Mouse (Mus musculus) left cerebral cortex, adult 8-10 months (tissue): Measurements from ENCODE around the gene Polr2f. TPM values are rescaled to one million over a fixed set of nuclear protein-coding genes. Genes with fewer than 3 reads are reported as not detected.

Source experiments
- DNase-seq, 2 experiments: peaks; one replicate each; pipeline ENCODE4 v3.0.0; 2022; ENCODE audit warnings: low spot score in 2 of 2
- total RNA-seq, 4 experiments: library from RNA; stranded (reverse); gene quantifications; 2 replicates each; pipeline ENCODE4 v1.2.4; 2022

Gene Polr2f
- total RNA-seq, result 100 to 1,000 TPM in 2 of 4 experiments, 10 to 100 TPM in 2; 83.7 to 108 (median 99.6) TPM

DNA sequence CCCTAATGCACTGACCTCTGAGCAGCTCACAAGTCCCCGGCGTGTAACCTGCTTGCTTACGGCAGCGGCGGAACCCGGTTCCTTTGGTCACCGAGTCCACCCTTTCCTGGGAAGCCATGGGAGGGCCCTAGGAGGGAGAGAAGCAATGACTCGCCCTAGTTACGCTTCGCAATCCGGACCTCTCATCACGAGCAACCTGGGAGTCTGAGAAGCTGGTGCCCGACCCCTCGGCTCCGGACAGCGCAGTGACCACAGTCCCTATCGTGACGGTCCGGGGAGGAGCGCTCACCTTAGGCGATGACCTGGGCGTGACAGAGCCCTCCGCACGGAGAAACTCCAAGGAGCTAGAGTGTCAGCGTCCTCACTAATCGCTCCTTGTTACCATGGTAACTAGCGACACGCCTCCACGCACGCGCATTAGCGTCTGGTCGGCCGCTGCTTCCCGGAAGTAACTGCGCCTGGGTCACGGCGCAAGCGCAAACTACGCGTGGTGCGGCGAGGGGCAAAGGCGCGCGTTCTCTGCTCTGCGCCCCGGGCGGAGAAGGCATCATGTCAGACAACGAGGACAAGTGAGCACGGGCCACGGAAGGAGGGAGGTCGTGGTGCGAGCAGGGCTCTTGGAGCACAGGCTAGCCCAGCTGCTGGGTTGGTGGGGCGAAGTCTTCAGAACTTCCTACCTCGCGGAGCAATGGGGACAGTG lies at the start of gene Polr2f, which contains the start of gene 1700088E04Rik:
TSS of gene Polr2f (plus strand) at position 144 of the 700 bp plus-strand sequence.
TSS of gene 1700088E04Rik (minus strand) at position 388 of the 700 bp plus-strand sequence.
- DNase-seq, result peak; percentile 90 to 95

- no peak for DNase-seq
Observed at GRCm38 (mm10) chr15:79092284-79092683, 48.5 kb upstream of the Polr2f start.

- no peak for DNase-seq
Observed at GRCm38 (mm10) chr15:79093083-79093839, 47.5 kb upstream of the Polr2f start.

DNA sequence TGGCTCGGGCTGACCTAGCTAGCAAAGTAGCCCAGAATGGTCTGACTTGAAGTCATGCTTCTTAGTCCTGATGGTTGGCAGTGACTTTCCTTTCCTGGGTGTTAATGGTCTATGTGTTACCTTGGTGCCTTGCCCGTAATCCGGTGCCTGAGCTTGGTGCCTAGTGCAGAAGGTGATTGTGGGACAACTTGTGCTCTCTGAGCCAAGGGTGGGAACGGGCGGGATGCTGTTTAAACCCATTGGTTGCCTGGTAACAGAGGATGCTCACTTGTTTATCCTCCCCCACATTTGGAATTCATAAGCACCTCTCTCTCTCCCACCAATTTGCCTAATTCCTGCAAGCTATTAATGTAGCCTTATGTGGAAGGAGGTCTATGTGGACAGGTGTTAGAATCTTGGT lies 45.3 kb upstream of the Polr2f start:
- no peak for DNase-seq

DNA sequence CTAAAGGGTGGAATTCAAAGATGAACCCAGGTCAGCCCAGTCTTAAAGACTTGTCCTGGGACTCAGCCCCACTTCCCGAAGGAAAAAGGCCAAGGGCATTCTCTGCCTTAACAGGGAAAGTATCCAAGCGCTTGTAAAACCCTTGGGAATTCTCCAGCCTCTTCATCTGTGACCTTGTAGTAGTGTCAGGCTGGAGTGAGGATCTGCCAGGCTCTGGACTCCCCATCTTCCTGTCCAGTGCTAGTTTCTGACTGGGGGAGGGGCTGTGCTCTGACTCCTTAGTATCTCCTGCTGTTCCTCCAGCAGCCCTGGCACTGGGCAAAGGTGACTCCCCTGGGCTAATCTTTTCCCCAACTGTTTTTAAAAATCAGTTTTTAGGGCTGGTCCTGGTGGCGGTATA lies 44.3 kb upstream of the Polr2f start:
- DNase-seq, result no peak

- no peak for DNase-seq
Observed at GRCm38 (mm10) chr15:79097135-79097534, 43.7 kb upstream of the Polr2f start.

DNA sequence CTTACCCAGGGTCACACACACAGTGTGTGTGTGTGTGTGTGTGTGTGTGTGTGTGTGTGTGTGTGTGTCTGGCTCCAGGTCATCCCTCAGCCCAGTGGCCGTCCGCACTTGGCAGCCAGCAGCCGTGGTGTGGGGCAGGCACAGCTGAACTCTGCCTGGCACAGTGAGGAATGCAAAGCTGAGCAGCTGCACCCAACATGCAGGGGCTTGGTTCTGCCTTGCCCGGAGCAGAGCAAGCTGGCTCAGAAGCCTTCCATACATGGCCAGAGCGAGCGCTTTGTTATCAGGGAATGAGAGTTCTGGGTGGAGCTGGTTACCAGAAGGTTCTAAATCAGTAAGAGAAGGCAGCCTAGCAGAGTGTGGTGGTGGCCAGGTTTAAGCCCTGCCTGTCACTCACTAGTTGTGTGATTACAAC lies 43.2 kb upstream of the Polr2f start:
- peak; percentile 31 to 72 for DNase-seq

- DNase-seq, result no peak
Observed at GRCm38 (mm10) chr15:79098220-79098619, 42.6 kb upstream of the Polr2f start.

DNA sequence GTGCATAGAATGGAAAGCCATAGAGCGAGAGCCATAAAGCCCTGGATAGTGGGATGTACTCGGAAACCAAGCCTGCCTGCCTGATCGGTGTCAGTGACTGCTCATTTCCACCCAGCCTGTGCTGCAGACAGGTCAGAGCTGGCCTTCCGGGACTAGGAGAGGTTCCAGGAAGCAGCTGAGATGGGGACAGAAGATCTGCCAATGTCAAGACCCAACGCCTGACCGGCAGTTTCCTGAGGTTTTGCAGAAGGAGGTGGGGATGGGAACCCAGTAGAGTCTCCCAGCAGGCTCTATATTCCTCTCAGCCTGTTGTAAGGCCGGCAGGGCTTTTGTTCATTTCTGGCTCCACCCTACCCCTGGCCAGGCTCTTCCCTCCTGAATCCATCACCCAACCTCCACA lies 41.9 kb upstream of the Polr2f start:
- no peak for DNase-seq

- no peak for DNase-seq
Observed at GRCm38 (mm10) chr15:79099456-79099855, 41.4 kb upstream of the Polr2f start.

- no peak for DNase-seq
Observed at GRCm38 (mm10) chr15:79100391-79100790, 40.4 kb upstream of the Polr2f start.

DNA sequence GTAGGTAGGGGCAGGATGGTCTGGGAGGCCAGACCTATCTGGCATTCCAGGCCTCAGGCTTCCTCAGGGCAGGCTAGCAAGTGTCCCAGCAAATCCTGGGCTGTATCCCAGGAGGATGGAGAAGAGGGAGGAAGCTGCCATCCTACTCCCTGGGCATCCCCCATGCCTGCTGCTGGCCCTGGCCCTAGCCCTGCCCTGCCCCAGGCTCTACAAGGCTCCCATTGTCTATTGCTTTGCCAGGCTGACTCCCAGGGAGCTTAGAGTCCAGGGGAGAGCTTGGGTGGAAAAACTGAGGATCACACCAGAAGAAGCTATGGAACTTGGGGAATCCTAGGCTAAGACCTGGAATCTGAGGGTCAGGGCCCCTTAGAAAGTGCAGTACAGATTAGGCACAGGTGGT lies 39.3 kb upstream of the Polr2f start:
- DNase-seq, result no peak

DNA sequence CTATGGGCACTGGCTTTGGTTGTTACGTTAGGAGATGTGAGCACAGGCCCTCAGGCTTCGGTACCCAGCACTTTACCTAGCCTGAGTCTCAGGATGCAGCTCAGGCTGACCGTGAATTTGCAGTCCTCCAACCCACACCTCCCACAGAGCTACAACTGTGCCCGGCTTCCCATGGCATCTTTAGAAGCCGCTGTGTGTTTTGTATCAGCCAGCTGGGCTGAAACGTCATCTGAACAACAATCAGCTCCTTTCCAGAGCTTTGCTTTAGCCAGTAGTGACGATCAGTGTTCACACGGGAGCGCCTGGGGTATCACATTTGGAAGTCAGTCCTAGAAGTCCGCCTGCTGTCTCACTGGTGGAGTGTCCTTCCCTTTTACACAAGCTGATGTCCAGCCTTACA lies 37.5 kb upstream of the Polr2f start:
- no peak for DNase-seq

- no peak for DNase-seq
Observed at GRCm38 (mm10) chr15:79105804-79106203, 35.0 kb upstream of the Polr2f start.

- no peak for DNase-seq
Observed at GRCm38 (mm10) chr15:79107966-79108365, 32.8 kb upstream of the Polr2f start.

DNA sequence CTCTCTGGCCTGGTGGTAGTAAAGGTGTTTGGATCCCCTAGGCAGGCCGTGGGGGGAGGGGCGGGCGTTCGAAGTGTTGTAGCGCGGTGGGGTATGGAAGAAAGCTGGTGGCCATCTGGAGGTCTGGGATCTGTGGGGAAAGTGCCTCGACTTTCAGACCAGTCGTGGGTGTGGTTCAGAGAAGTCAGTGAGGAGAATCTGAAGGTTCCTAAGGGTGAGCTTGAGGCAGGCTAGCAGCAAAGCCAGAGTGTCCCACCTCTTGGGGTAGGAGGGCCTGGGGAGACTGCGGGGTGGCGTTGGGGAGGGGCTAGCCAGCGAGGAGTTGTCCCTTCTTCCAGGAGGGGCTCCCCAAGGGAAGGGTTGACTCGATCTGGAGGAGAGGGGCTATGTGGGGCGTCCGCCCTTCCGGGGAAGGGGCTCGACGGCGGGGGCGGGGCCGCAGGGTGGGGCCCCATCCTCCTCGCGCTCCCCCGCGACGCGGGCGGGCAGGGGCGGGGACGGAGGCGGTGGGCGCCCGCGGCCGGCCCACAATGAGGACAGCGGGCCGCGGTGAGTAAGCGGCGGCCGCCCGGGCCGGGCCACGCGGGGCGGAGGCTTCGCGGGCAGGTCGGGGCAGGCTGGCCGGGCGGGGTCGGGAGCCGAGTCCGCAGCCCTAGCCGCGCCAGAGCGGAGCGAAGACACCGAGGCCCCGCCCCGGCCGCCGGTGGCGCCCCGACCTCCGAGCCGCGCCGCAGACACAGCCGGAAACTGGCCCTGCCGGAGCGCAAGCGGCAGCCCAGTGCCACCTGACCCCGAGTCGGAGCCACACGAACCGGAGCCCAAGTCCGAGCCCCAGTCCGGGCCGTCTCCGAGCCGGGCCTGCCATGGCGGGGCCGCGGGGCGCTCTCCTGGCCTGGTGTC lies 32.1 kb upstream of the Polr2f start, which contains the start of gene Micall1:
TSS of gene Micall1 (plus strand) at position 478 of the 900 bp plus-strand sequence.
- DNase-seq, result peak in 1 of 2 experiments; percentile 28

GRCm38 (mm10) chr15:79109321-79109934 lies 31.4 kb upstream of the Polr2f start:
- DNase-seq, result no peak

DNA sequence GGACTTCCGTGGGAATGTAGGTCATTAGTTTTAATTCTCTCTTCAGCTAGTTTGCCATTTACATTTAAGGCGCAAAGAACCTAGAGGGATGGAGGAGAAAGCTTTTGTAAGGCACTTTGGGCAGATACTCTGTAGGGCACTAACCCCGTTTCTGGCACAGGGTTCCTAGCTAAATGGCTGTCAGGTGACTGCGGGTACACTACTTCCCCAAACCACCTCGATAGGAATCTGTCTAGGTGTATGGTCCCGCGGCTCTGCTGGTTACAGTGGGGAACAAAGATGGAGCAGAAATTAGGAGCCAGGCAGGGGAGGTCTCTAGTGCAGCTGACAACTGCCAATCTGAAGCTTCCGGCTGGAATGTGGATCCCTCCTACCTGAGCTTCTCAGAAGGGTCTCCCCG lies 30.8 kb upstream of the Polr2f start:
- no peak for DNase-seq

GRCm38 (mm10) chr15:79110528-79110927 lies 30.3 kb upstream of the Polr2f start:
- no peak for DNase-seq

- no peak for DNase-seq
Observed at GRCm38 (mm10) chr15:79111774-79112173, 29.0 kb upstream of the Polr2f start.

- no peak for DNase-seq
Observed at GRCm38 (mm10) chr15:79115276-79115675, 25.5 kb upstream of the Polr2f start.
